26 mouse cellular contexts compared by ENCODE assay signal in genomic region chr19:7829851-7830250, GRCm38 (mm10). TPM values are rescaled to one million over a fixed set of nuclear protein-coding genes. Genes with fewer than 3 reads are reported as not detected.
DNase-seq lines count a peak whose midpoint lies in the region; ATAC-seq and TF ChIP-seq lines count a peak whose summit lies in the region.
"Had no signal": no experiment of that assay in that cellular context is flagged by ENCODE, and none has a peak within 500 bp of the region (broad histone marks: within the 10 kb centered on the region; RNA-seq: fewer than 3 reads in every experiment).

No protein-coding gene starts in this region.

- no peak for ATAC-seq in liver, postnatal 0 days
- ATAC-seq: activated CD4-positive, CD25-positive, alpha-beta regulatory T cell, adult 4 months; CD4-positive, CD25-positive, alpha-beta regulatory T cell, adult 4 months; Patski had no signal

- H3K9me3 ChIP-seq in liver, postnatal 0 days (ENCODE audit: low read length), result no peaks in the 10 kb centered on the region
- H3K9me3 ChIP-seq: G1E had no signal

- no peaks in the 10 kb centered on the region for H3K36me3 ChIP-seq in liver, adult 2 months (ENCODE audit: control insufficient read depth, insufficient read depth, low read length)
- H3K36me3 ChIP-seq in liver, postnatal 0 days (replicated peaks; ENCODE audit: insufficient read depth, low read length), result no peaks in the 10 kb centered on the region
- H3K36me3 ChIP-seq: G1E had no signal

- no peak overlapping the region for H3K27ac ChIP-seq in liver, adult 2 months (replicated peaks; ENCODE audit: insufficient read depth, low read depth, low read length)
- no peak overlapping the region for H3K27ac ChIP-seq in liver, postnatal 0 days (ENCODE audit: low read depth)

- H3K9ac ChIP-seq in liver, adult 2 months (ENCODE audit: low read depth, low read length), result no peak overlapping the region
- no peak overlapping the region for H3K9ac ChIP-seq in liver, postnatal 0 days (replicated peaks)

- no peak overlapping the region for H3K4me3 ChIP-seq in liver, adult 2 months (ENCODE audit: insufficient read depth, low read depth, low read length)
- no peak overlapping the region for H3K4me3 ChIP-seq in liver, postnatal 0 days (ENCODE audit: low read depth, low read length)

- 0 out of 2 replicates have a peak, but pooled peaks cover 3% of the 10 kb centered on the region for H3K27me3 ChIP-seq in liver, adult 2 months (ENCODE audit: control insufficient read depth, insufficient read depth, low read length)
- H3K27me3 ChIP-seq in liver, postnatal 0 days (ENCODE audit: insufficient read depth, low read length), result no peaks in the 10 kb centered on the region
- H3K27me3 ChIP-seq: CH12.LX had no signal

- H3K79me2 ChIP-seq in liver, adult 2 months (ENCODE audit: control insufficient read depth, insufficient read depth, low read length), result no peaks in the 10 kb centered on the region

- 12% methylated on average over 2 of the region's 2 CpGs for WGBS in liver, adult 2 months
- 56% methylated on average over 2 of the region's 2 CpGs for WGBS in liver, postnatal 0 days (ENCODE audit: insufficient replicate concordance)

- no peak for TF ChIP-seq POLR2A in liver, adult 2 months (IDR thresholded peaks at IDR 0.05; ENCODE audit: extremely low read depth, insufficient read depth, low read length)

- TF ChIP-seq EP300 in liver, postnatal 0 days (IDR thresholded peaks at IDR 0.05; ENCODE audit: low read depth), result no peak

- no peak for TF ChIP-seq CTCF in liver, adult 2 months (IDR thresholded peaks at IDR 0.05; ENCODE audit: low read depth, low read length)
- TF ChIP-seq CTCF in liver, postnatal 0 days (IDR thresholded peaks at IDR 0.05; ENCODE audit: low read depth), result no peak

- DNase-seq in adrenal gland, adult 2 months, result peak; percentile 3
- DNase-seq in adrenal gland, postnatal 10 days, result no peak
- DNase-seq in liver, adult 2 months (ENCODE audit: extremely low read depth, low read depth, low spot score), result peak; percentile 93
- DNase-seq in liver, postnatal 0 days, result no peak
- DNase-seq in lung, postnatal 36 days, result peak; percentile 1
- DNase-seq in lung, postnatal 4 days, result no peak
- DNase-seq: adrenal gland, adult 8-10 months; adrenal gland, postnatal 14 days; adrenal gland, postnatal 25 days; adrenal gland, postnatal 36 days; B cell, adult 2 months; cerebellum, adult 11 months; cerebellum, adult 11-12 months; cerebellum, adult 18-20 months; cerebellum, adult 2 months; cerebellum, adult 8-10 months had no signal

- H3K4me1 ChIP-seq in liver, adult 2 months (ENCODE audit: control insufficient read depth, insufficient read depth, low read length), result peaks cover 4% of the 10 kb centered on the region
- H3K4me1 ChIP-seq in liver, postnatal 0 days (ENCODE audit: insufficient read depth), result no peaks in the 10 kb centered on the region

- no peak overlapping the region for H3K4me2 ChIP-seq in liver, postnatal 0 days (ENCODE audit: low read depth, low read length)

RNA-seq across cellular contexts. Expression of gene Slc22a26, which starts 27.4 kb away (rescaled TPM):
- under 1 TPM in 1 of 2 experiments, not detected in 1; 0.49 TPM for total RNA-seq in adrenal gland, adult 2 months (2021)
- polyA plus RNA-seq in adrenal gland, adult 2 months (2012; rRNA removed), result 0.09 TPM in 1 of 2 replicates, not detected in the other
- total RNA-seq in adrenal gland, postnatal 10 days (2021), result under 1 TPM; 0.42 to 0.51 TPM
- 204 and 219 TPM in 2 replicates for total RNA-seq in liver, adult 2 months (2014; rRNA removed)
- 61.3 and 79.5 TPM in 2 replicates for polyA plus RNA-seq in liver, adult 2 months (2012; rRNA removed)
- 0.15 TPM in 1 of 2 replicates, not detected in the other for polyA plus RNA-seq in liver, postnatal 0 days (2015; fragmentation: Nextera tagmentation; extraction: Ambion mirVana)
- total RNA-seq: adrenal gland, postnatal 25 days; adrenal gland, postnatal 36 days; adrenal gland, postnatal 4 days; CH12.LX; ES-E14; MEL had no signal
- polyA plus RNA-seq: activated CD4-positive, CD25-positive, alpha-beta regulatory T cell, adult 4 months; brain, embryonic 14.5 days; C2C12; CD4-positive, CD25-positive, alpha-beta regulatory T cell, adult 4 months; cerebellum, adult 2 months; G1E; Patski had no signal

Comparison
In these comparisons a context has a peak if more than half of its experiments do, and no peak if none do; other contexts are left out.
1. DNase-seq: peak in adrenal gland, adult 2 months (single experiment), liver, adult 2 months (single experiment) and lung, postnatal 36 days (single experiment); none in adrenal gland, postnatal 10 days (single experiment), liver, postnatal 0 days (single experiment) and lung, postnatal 4 days (0 of 2).
2. RNA of gene Slc22a26, which starts 27.4 kb away (total RNA-seq): 204 to 219 TPM in liver, adult 2 months; 0.42 to 0.51 TPM in adrenal gland, postnatal 10 days and 0.49 TPM in adrenal gland, adult 2 months; every median in the first group is over 100 times any median in the second.